Mouse (Mus musculus) heart, postnatal 14 days (tissue): ENCODE results near the gene Cd320. TPM values are rescaled to one million over a fixed set of nuclear protein-coding genes. Genes with fewer than 3 reads are reported as not detected.
"Not testable (repeated sequence)": the region's sequence is repeated elsewhere in the genome, so short reads cannot be mapped to it uniquely, and the experiment has no call there.

Experiments used
- DNase-seq, 2 experiments: peaks; one replicate each; pipeline ENCODE4 v3.0.0; 2021 to 2022
- intact Hi-C: fragments of 180-260 bp; cut with DNase I; formaldehyde crosslinking; loops from one replicate; pipeline ENCODE4 v1.15.1; 2025
- long read RNA-seq, 2 experiments: library from polyadenylated mRNA; stranded (forward); transcript quantifications; one replicate each; pipeline ENCODE4 v2.0.0; 2021
- total RNA-seq, 2 experiments: library from RNA; stranded (reverse); gene quantifications; 2 replicates each; pipeline ENCODE4 v1.2.3; 2021

Gene Cd320
- 10 to 100 TPM; 25.0 to 26.6 TPM for total RNA-seq
- long read RNA-seq, experiment 1, transcript Cd320-201 (5 exons, 2,209 nt) = major isoform, 33 of 35 reads
- long read RNA-seq, experiment 1, partial matches to known transcripts = 1 of 35 reads
- long read RNA-seq, experiment 1, other reads (novel, unspliced or antisense) = 1 of 35 reads
- long read RNA-seq, experiment 2, transcript Cd320-201 (5 exons, 2,209 nt) = major isoform, 17 of 17 reads
- long read RNA-seq, experiment 2, partial matches to known transcripts = 0 of 17 reads
- long read RNA-seq, experiment 2, other reads (novel, unspliced or antisense) = 0 of 17 reads

DNA sequence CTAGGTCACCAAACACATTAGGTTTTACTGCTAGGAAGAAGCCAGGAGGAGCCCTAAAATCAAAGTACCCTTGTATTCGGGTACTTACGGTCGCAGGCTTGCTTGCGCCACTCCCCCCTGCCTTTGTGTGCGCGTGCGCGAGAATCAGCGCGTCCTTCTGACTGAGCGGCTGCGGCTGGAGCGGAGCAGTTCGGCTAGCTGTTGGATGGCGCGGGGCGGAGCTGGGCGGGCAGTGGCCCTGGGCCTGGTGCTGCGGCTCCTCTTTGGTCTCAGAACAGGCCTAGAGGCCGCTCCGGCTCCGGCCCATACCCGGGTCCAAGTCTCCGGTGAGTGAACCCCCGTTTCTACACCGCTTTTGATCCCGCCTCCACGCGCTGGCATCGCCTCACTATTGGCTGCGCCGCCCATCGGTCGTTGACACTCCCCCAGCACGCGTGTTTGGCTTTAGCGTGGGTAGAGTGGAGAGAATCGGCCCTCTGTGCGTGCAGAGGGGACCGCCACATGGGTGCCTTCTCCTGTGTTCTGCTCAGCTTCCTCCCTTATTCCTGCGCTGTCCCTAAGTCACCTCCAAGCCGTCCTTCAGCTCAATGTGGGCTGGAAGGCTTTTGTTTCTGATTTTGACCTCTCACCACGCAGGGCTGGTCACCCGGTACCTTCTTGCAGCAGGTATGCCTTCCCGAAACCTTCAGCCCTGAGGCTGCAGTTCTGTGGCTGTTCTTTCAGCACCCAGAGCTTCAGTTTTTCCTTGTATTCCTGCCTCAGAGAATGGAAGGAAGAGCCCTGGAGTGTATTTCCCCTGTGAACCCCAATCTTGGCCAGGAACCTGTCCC lies at the start of gene Cd320:
Gene Cd320 (plus strand): TSS at position 126 of the 830 bp plus-strand sequence.
- intact Hi-C loops = no loop called here
- peak; percentile 93 to 94 for DNase-seq

GRCm38 (mm10) chr17:33798306-33798705 lies 44.6 kb upstream of the Cd320 start:
- intact Hi-C loops = no loop called here
- DNase-seq = peak in 1 of 2 experiments; percentile 60

DNA sequence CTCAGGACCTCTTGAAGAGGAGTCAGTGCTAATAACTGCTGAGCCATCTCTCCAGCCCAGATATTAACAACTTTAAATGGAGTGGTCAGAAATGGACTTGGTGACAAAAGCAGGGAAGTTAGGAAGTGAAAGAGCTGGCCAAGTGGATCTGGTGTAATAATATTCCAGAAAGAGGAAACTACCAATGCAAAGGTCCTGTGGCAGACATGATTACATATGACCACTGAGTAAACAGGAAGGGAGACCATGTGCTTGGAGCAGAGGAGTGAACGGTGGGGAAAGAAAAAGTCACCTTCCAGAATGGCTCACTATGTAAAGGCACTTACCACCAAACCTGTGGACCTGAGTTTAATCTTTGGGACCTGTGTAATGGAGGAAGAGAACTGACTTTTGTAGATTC lies 43.6 kb upstream of the Cd320 start:
- no peak for DNase-seq
- intact Hi-C loops = no loop called here

DNA sequence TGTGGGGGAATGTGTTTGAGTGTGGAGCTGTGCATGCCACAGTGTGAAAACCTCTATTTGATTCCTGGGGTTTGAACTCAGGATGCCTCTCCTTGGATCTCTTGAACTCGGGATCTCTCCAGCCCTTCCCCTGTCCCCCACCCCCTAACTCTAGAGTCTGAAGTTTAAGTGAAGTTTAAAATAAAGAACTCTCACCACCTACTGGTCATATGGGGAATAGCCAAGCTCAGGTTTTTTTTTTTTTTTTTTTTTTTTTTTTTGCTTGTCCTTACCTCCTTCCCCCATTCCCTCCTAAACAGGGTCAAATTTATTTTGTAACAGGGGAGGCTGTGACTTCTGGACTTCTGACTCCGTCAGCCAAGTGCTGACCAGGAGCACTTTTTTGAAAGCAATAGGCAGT lies 40.7 kb upstream of the Cd320 start:
- intact Hi-C loops = loop anchor here (5.0 to 10.0 kb wide), 4 partner anchors 75 to 365 kb away; no protein-coding TSS in a partner anchor
- DNase-seq = no peak

- intact Hi-C loops = loop anchor here (5.0 to 10.0 kb wide), 4 partner anchors 77 to 367 kb away; no protein-coding TSS in a partner anchor
- no peak for DNase-seq
Observed at GRCm38 (mm10) chr17:33804205-33804604, 38.7 kb upstream of the Cd320 start.

DNA sequence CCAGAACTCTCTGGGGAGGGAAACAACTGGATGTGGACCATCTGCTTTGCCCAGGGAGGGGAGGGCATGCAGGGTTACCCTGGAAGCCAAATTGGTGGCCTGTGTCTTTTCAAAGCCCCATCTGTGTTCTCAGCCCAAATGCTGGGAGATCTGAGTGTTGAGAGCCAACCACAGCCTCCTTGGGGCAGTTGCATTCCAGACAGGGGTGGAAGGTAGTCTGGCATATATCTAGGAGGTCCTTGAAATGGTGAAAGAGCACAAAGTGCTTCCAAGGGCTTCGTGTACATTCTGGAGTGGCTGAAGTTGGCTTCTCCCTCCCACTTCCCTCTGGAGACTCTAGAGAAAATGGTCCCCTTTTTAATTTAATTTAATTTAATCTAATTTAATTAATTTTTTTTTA lies 38.1 kb upstream of the Cd320 start:
- no peak for DNase-seq
- intact Hi-C loops = loop anchor here (5.0 to 10.0 kb wide), 4 partner anchors 77 to 367 kb away; no protein-coding TSS in a partner anchor

GRCm38 (mm10) chr17:33807181-33807888 lies 35.6 kb upstream of the Cd320 start:
- intact Hi-C loops = loop anchor here (10.0 kb wide), 1 partner anchor 273 kb away; no protein-coding TSS in a partner anchor

DNA sequence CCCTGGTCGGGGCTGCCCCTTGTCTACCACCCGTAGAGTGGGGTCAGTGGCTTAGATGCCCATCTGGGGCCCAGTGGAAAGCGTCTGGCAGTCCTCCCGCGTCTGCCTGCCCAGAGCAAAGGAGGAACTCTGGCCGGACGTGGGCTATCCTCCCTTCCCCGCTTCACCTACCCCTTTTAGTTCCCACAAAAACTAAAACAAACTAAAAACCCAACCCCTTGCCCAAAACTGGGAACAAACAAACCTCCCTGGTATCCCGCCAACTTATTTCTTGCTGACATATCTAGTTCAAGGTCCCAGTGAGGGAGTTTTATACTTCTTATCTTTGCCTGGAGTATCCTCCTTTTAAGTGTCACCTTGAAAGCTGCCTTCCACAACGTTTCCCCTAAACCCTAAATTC lies 34.7 kb upstream of the Cd320 start:
- intact Hi-C loops = loop anchor here (10.0 kb wide), 1 partner anchor 273 kb away; no protein-coding TSS in a partner anchor
- DNase-seq = no peak

More at GRCm38 (mm10) chr17:33807181-33807888, 35.6 kb upstream of the Cd320 start:
- no peak for DNase-seq

DNA sequence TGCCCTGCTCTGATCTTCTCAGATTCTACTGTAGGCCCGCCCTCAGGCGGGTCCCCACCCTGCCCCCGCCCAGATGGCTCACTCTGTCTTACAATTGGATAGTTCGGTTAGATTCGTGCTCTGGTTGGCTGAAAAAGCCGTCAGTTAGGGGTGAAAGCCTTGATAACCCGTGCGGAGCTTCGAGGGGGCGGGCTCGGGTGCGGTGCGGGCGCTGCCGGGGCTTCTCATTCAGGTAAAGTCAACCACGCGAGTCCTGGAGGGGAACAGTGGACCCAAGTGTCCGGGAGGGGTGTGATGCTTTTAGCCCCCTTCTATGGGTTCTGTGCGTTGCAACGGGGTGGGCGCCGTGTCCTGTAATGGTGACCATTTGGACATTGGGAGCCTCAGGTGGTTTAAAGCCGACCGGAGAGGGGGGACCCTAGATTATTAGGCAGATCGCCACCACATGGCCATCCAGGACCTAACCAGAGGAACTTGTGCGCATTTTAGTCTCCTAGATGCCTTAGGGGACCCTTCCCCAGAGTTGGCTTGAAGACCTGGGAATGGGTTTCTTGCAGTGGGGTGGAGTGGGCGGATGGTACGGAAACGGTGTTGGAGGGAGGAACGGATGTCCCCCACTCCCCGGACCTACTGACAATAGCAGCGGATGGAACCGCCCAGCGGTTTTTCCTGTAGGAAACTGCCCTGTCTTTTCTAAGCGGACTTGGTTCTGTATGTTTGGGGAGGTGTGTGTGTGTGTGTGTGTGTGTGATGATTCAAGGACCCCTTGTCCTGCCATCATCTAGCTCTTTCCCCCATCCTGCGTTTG lies 32.4 kb upstream of the Cd320 start, which contains the start of gene Kank3:
Gene Kank3 (plus strand): TSS at position 186 of the 808 bp plus-strand sequence.
- DNase-seq = peak; percentile 94 to 97
- intact Hi-C loops = no loop called here

GRCm38 (mm10) chr17:33811142-33811516 lies 31.8 kb upstream of the Cd320 start:
- no peak for DNase-seq
- intact Hi-C loops = no loop called here

DNA sequence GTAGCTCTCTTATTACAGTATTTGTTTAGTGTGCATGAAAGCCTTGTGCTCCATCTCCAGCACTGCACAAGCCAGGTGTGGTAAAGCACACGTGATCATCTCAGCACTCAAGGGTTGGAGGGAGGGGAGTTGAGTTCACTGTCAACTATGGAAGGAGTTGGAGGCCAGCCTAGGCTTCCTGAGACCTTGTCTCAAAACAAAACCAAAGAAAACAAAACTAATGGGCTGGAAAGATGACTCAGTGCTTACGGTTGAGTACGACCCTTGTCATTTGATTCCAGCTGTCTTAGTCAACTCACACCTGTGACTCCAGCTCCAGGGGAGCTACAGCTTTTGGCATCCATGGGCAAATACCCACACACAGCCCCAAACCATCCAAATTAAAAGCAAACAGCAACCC lies 30.4 kb upstream of the Cd320 start:
- DNase-seq = peak in 1 of 2 experiments; percentile 30
- intact Hi-C loops = no loop called here

DNA sequence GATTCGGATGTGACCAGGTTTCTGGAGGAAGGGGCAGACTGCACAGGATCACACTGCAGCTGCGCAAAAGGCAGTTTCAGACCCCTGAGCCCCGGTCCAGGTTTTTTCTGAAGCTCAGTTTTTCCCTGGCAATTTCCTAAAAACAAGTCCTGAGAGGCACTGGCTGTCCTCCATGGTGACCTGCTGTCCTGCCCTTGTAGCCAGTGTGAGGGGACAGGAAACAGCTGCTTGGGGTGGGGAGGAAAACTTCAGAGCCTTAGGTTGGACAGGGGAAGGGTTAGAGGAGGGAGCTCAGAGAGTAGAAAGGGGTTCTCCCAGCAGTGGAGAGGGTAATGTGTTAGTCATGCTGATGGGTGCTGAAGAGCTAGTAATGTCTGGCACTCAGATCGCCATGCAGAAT lies 29.9 kb upstream of the Cd320 start:
- intact Hi-C loops = no loop called here
- peak; percentile 59 to 60 for DNase-seq

- DNase-seq = no peak
- intact Hi-C loops = no loop called here
Observed at GRCm38 (mm10) chr17:33815399-33815798, 27.5 kb upstream of the Cd320 start.

DNA sequence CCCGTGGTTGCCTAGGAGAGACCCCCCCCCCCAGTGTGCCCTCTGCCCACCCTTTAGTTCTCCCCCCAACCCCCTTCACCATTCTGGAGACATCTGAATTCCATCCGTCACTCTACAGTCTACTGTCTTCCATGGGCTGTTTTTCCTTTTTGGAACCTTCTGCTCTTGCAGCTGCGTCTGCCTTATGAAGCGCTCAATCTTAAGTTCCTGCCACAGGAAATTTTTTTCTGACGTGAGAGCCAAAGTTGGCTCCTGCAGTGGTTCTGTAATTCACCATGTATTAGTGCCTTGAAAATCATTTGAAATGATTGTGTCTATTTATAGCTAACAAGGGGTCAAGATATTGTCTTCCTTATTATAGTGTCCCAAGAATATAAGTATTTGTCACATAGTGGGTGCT lies 26.3 kb upstream of the Cd320 start:
- no peak for DNase-seq
- intact Hi-C loops = no loop called here

DNA sequence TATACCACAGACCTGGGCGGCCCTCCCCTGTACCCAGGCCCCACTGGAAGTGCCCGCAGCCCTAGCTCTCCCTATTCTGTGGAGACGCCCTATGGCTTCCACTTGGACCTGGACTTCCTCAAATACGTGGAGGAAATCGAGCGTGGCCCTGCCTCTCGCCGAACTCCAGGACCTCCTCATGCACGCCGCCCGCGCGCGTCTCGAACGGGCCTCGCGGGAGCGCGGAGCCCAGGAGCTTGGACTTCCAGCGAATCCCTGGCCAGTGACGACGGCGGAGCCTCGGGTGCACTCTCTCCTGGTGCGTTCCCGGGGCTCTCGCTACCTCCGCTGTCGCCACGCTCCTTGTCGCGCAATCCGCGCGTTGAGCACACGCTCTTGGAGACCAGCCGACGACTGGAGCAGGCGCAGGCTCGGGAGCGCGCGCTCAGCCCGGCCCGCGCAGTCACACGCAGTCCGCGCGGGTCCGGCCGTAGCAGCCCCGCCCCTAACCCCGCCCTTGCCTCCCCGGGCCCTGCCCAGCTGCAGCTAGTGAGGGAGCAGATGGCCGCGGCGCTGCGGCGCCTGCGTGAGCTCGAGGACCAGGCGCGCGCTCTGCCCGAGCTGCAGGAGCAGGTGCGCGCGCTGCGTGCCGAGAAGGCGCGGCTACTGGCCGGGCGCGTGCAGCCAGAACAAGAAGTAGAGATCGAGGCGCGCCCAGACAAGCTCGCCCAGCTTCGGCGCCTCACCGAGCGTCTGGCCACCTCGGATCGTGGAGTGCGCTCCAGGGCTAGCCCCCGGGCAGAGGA lies 25.5 kb upstream of the Cd320 start:
- intact Hi-C loops = no loop called here
- peak; percentile 89 to 92 for DNase-seq

DNA sequence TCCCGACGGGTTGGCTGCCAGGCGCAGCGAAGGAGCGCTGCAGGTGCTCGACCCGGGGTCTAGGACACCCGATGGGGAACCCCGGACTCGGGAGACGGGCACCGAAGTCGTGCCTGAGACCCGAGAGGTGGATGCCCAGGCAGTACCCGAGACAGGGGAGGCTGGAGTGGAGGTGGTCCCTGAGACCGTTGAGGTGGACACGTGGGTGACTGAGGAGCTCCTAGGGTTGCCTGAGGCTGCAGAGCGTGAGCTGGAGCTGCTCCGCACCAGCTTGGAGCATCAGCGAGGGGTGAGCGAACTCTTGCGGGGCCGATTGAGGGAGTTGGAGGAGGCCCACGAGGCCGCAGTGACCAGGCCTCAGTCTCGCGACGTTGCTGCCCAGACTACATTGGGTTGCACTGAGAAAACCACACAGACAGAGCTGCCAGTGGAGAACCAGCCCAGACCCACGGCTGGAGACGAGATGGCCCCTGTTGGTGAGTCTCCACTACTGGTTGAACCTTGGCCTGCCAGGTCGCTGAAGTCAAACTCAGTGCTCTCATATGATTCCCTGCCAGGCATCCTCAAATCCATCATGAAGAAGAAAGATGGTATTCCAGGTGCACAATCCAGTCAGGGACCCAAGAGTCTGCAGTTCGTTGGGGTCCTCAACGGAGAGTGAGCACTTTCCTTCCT lies 24.8 kb upstream of the Cd320 start:
- intact Hi-C loops = no loop called here
- DNase-seq = no peak

DNA sequence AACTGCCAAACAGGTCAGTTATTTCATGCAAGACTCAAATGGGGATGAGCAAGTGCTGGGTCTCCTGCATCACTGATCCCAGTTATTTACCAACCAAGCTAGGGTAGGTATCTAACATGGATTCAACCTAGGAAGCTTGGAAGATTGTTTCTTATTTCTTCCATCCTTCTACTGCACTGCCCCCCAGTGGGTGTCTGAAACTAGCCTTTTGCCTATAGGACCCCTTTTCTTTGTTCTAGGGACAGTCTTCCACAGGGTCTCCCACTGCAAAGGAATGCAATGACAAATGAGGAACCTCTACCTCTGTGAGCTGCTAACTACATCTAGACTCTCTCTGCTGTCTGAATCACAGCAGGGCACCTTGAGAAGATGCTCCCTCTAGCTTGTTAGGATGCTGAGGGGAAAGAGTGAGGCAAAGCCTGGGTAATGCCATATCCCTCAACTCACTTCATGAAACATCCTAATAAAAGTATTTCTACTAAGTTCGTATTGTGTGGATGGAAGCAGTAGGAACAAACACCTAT lies 20.4 kb upstream of the Cd320 start:
- intact Hi-C loops = no loop called here

GRCm38 (mm10) chr17:33823171-33823570 lies 19.7 kb upstream of the Cd320 start:
- DNase-seq, intact Hi-C loops: not testable (repeated sequence)

More for the DNA sequence above, 20.4 kb upstream of the Cd320 start:
- no peak for DNase-seq
